Mouse (Mus musculus): Measurements from ENCODE around the gene Fyb2.

Gene Fyb2

DNA sequence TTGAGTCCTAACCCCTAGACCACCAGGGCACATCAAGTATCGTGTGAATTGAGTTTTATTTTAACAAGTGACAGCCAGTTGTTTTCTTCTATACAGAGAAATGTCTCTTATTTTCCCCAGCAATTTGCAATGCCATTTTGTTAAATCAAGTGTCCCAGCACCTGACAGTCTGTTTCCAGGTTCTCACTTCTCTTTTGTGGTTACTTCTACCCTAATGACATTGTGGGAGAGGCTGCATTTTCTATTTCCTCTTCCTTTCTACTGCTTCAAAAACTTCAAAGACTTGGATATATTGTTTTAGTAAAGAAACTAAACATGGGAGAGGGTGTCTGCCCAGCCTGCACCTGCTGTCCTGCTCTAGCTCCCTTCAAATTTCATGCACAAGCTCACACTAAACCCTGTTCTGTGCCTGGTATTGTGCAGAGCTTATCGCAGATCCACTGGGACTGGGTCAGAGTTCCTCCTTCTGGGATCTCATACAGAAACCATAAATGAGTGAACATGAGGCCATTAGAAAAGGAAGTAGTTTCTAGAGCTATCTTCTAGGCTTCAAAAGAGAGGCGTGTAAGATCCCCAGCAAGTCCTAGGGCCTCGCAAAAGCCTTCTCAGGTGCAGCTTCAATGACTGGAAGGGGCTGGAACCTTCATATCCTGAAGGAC is 94.2 kb downstream of the Fyb2 start:
- DNase-seq (ENCODE audit: low read depth): no peak

- DNase-seq (ENCODE audit: low read depth): no peak
Measured at GRCm38 (mm10) chr4:105013718-105014117, 100.5 kb downstream of the Fyb2 start.

DNA sequence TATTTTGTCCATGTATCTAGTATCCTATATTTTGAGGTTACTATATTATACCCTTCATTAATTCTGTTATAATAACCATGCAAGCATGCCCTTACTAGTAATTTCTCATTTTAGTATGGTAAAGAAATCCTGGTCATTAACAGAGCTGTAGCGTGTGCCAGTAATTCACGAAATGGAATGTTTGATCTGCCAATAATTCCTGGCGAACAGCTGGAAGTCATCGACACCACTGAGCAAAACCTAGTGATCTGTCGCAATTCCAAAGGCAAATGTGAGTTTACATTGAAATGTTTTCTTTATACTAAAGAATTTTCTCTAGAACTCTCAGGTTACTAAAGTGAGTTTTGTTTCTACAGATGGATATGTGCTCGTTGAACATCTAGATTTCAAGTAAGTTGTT is 102.2 kb downstream of the Fyb2 start:
- no peak for DNase-seq (ENCODE audit: low read depth)

GRCm38 (mm10) chr4:105016006-105016613 is 102.9 kb downstream of the Fyb2 start:
- DNase-seq (ENCODE audit: low read depth): no peak

DNA sequence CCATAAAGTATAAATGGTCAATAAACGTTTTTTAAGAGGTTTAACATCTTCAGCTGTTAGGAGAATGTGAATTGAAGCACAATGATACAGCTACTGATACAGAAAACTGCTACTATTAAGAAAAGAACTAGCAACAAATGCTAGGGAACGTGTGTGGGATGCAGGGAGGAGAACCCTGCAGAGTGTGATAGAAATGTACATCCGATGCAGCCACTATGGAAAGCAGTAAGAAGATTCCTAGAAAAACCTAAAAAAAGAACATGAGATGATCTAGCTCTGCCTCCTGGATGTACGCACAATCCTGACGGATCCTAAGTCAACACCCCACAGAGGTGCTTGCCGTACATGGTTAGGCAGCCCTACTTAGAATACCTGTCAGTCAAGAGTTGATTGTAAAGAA is 114.0 kb downstream of the Fyb2 start:
- no peak for DNase-seq (ENCODE audit: low read depth)

GRCm38 (mm10) chr4:105031104-105031503 is 117.8 kb downstream of the Fyb2 start:
- DNase-seq (ENCODE audit: low read depth): no peak

GRCm38 (mm10) chr4:105033153-105033552 is 119.9 kb downstream of the Fyb2 start:
- DNase-seq (ENCODE audit: low read depth): no peak

- peak; percentile 2 for DNase-seq (ENCODE audit: low read depth)
Measured at GRCm38 (mm10) chr4:105034259-105034658, 121.0 kb downstream of the Fyb2 start.

DNA sequence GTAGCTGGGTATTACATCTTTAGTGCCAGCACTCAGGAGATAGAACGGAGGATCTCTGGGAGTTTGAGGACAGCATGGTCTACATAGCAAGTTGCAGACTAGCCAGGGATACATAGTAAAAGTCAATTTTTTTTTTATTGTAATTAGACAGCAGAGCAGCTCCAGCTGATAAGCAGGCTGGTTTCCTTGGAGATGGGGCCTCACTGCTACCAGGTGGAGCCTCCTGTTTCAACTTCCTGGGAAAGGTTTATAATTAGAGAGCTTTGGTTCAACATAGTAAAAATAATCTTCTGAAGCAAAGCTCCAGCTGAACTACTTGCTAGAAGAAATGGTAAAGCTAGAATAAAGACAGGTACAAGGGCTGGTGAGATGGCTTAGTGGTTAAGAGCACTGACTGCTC is 136.8 kb downstream of the Fyb2 start:
- DNase-seq (ENCODE audit: low read depth): no peak

DNA sequence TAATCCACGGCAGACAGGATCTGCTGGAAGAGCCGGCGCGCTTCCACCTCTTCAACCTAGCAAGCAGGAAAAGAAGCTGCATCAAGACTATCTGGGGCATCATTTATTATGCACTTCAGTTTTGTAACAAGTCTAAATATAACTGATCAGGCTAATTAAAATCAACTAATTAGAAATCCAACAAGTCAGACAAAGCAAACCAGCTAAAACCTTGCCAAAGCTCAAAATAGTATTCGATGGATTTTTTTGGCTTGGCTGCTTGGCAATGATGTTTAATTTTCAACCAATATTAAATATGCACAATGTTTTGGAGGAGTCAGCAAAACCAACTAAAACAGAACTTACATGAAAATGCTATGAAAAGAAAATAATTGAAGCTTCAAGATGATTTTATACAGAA is 138.0 kb downstream of the Fyb2 start:
- no peak for DNase-seq (ENCODE audit: low read depth)
